Mouse (Mus musculus) spleen, adult 2 months (tissue): ENCODE measurements at regions not wholly inside any gene's neighbourhood (a gene's known extent, or its start where the extent isn't known, plus 50 kb on each side); places are given as distances from the start of the nearest gene placed in this dataset.

Source experiments
- DNase-seq, 2 experiments: peaks; one replicate each; pipeline versions ENCODE4 v3.0.0 to v3.0.0-alpha.2; 2012 to 2021; ENCODE audit warnings: low spot score in 2 of 2, low read depth in 1 of 2
- H3K27ac ChIP-seq: fragments of 200-500 bp; 2 replicates; pipeline ENCODE4 v1.5.1; 2012; ENCODE audit warnings: low read length, inconsistent platforms; ENCODE audit not compliant: insufficient read depth
- H3K27me3 ChIP-seq: fragments of 200-500 bp; 2 replicates; pipeline ENCODE4 v1.6.1; 2012; ENCODE audit warnings: mild to moderate bottlenecking, moderate library complexity, low read length, inconsistent platforms; ENCODE audit not compliant: control insufficient read depth, insufficient read depth
- H3K36me3 ChIP-seq: fragments of 200-500 bp; 2 replicates; pipeline ENCODE4 v1.6.1; 2012; ENCODE audit warnings: mild to moderate bottlenecking, low read length, inconsistent platforms; ENCODE audit not compliant: control insufficient read depth, insufficient read depth
- H3K4me1 ChIP-seq: fragments of 200-500 bp; 2 replicates; pipeline ENCODE4 v1.6.1; 2011; ENCODE audit warnings: inconsistent platforms; ENCODE audit not compliant: control insufficient read depth, insufficient read depth, insufficient read length
- H3K4me3 ChIP-seq: fragments of 200-500 bp; 2 replicates; pipeline ENCODE4 v1.5.1; 2011; ENCODE audit warnings: mild to moderate bottlenecking, inconsistent platforms; ENCODE audit not compliant: insufficient read depth, insufficient read length; ENCODE audit errors: extremely low read depth
- CTCF ChIP-seq: fragments of 200-500 bp; IDR thresholded peaks from 2 replicates; pipeline ENCODE4 v1.5.1; 2011; ENCODE audit warnings: mild to moderate bottlenecking, inconsistent platforms; ENCODE audit not compliant: insufficient read depth, insufficient read length, insufficient replicate concordance; ENCODE audit errors: extremely low read depth
- POLR2A ChIP-seq: fragments of 200-500 bp; IDR thresholded peaks from 2 replicates; pipeline ENCODE4 v1.6.1; 2011; ENCODE audit warnings: low read depth, low read length, inconsistent platforms
- WGBS: fragments of 180-500 bp; shearing (Covaris S2); methylation state at CpG from one replicate; pipeline ENCODE4 v1.1.7; 2018; 5-methylcytosine and 5-hydroxymethylcytosine counted together

DNA sequence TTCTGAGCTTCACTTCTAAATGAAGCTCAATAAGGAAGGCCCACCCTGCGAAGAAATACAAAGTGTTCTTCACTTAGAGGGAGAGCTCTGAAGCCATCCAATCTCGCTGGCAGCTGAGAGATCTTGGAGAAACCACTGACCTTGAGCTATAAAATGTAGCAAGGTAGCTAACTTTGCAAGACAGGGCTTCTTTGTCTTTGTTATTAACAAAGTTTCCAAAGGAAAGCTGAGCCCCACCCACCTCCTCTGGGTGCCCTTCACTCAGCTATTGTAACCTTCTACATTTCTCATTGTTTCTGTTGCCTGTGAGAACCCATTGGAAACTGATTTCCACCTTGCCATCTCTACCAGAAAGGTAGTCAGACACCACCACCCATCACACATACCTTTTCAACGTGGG is 57.2 kb upstream of the Usp9x start:
- Histone ChIP-seq H3K27me3 (no peaks in the 10 kb centered on the region), H3K27ac (no peak overlapping the region), H3K36me3 (no peaks in the 10 kb centered on the region), H3K4me1 (no peaks in the 10 kb centered on the region), H3K4me3 (no peak overlapping the region)
- DNase-seq, result no peak
- 73% methylated on average over 3 of the region's 3 CpGs for WGBS
- no peak for TF ChIP-seq POLR2A
- no peak for TF ChIP-seq CTCF

DNA sequence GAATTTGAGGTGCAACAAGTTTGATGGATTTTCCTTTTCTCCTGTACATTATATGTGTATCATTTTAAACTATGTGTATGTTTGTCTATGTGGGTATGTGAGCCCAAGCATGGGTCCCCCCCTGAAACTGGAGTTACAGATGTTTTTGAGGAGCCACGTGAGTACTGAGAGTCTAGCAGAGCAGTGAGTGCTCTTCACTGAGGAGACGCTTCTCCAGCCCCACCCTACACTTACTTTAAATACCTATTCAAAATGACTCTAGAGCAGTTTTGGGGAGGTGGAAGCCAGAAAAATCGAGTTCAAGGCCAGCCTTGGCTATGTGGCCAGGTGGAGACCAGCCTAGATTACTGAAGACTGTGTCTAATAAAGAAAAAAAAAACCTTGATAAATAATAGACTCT is 58.2 kb upstream of the Usp9x start:
- no peak for DNase-seq
- TF ChIP-seq CTCF (no peak), POLR2A (no peak)
- 67% methylated on average over 3 of the region's 3 CpGs for WGBS
- Histone ChIP-seq H3K27ac (no peak overlapping the region), H3K27me3 (no peaks in the 10 kb centered on the region), H3K4me3 (no peak overlapping the region), H3K4me1 (no peaks in the 10 kb centered on the region), H3K36me3 (no peaks in the 10 kb centered on the region)

- 64% methylated on average over 7 of the region's 7 CpGs for WGBS
- H3K4me1 ChIP-seq, result no peaks in the 10 kb centered on the region
- H3K27ac ChIP-seq, result no peak overlapping the region
- TF ChIP-seq CTCF, result no peak
- TF ChIP-seq POLR2A, result no peak
- no peak for DNase-seq
- H3K27me3 ChIP-seq, result no peaks in the 10 kb centered on the region
- H3K36me3 ChIP-seq, result no peaks in the 10 kb centered on the region
- no peak overlapping the region for H3K4me3 ChIP-seq
These were observed 80.5 kb upstream of the Usp9x start for GRCm38 (mm10) chrX:12990777-12991176.

- no peaks in the 10 kb centered on the region for H3K36me3 ChIP-seq
- H3K4me3 ChIP-seq, result no peak overlapping the region; the same call in 1 of the 2 replicates
- no peak overlapping the region for H3K27ac ChIP-seq
- no peaks in the 10 kb centered on the region for H3K27me3 ChIP-seq
- TF ChIP-seq CTCF (no peak), POLR2A (no peak)
- no peak for DNase-seq
- no peaks in the 10 kb centered on the region for H3K4me1 ChIP-seq
- 68% methylated on average over 6 of the region's 6 CpGs for WGBS
These were observed 93.6 kb upstream of the Usp9x start for GRCm38 (mm10) chrX:12977676-12978075.

DNA sequence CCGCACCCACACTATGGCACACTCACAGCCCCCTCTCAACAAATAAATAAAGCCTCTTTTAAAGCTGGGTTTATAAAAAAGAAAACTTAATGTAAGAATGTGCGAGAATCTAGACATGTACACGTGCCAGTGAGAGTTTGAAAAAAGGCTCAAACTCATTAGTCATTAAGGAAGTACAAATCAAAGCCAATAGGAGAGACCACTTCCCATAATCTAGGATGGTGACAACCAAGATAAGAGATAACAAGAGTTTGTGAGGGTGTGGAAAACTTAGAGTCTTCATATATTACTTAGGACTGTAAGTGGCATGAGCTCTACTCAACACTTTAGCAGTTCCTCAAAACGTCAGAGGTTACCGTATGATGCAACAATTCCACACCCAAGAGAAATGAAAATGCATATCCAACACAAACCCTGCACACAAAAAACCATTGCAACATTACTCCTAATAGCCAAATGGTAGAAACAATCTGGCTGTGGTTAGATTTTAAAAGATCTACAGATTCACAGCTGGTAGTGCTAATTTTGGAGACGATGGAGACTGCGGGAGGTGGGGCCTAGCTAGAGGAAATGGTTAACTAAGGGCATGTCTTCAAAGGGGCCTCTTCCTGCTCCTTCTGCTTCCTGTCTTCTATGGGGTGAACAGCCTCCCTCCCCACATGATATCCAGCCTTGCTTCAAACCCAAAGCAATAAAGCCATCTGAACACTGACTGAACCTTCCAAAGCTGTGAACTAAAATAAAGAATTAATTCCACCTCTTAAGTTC is 102.1 kb upstream of the Usp9x start:
- H3K36me3 ChIP-seq, result no peaks in the 10 kb centered on the region
- H3K27ac ChIP-seq, result no peak overlapping the region
- H3K4me3 ChIP-seq, result no peak overlapping the region
- no peak for DNase-seq
- H3K27me3 ChIP-seq, result no peaks in the 10 kb centered on the region
- no peaks in the 10 kb centered on the region for H3K4me1 ChIP-seq
- TF ChIP-seq CTCF (no peak), POLR2A (no peak)
- WGBS, result 53% methylated on average over 7 of the region's 7 CpGs

GRCm38 (mm10) chrX:12959467-12960314 is 111.6 kb upstream of the Usp9x start:
- WGBS, result 55% methylated on average over 11 of the region's 11 CpGs
- Histone ChIP-seq H3K27me3 (no peaks in the 10 kb centered on the region), H3K4me1 (no peaks in the 10 kb centered on the region), H3K27ac (no peak overlapping the region), H3K4me3 (no peak overlapping the region), H3K36me3 (no peaks in the 10 kb centered on the region)
- no peak for DNase-seq
- TF ChIP-seq POLR2A, result no peak
- no peak for TF ChIP-seq CTCF
